Mouse (Mus musculus) bone marrow, adult 2 months (tissue): Measurements from ENCODE around the gene Ect2.

ENCODE experiments used
- CTCF ChIP-seq: fragments of 200-500 bp; IDR thresholded peaks from 2 replicates; pipeline ENCODE4 v1.5.1; 2011; ENCODE audit warnings: low read length, control low read depth; ENCODE audit not compliant: control insufficient read depth, insufficient read depth
- POLR2A ChIP-seq: fragments of 200-500 bp; IDR thresholded peaks from 2 replicates; pipeline ENCODE4 v1.6.1; 2011; ENCODE audit warnings: low read depth, mild to moderate bottlenecking, control low read depth, low read length, borderline replicate concordance; ENCODE audit not compliant: control insufficient read depth

- no peak for TF ChIP-seq POLR2A
- no peak for TF ChIP-seq CTCF
These were observed 8.7 kb upstream of the Ect2 start for GRCm38 (mm10) chr3:27162410-27162804.
